Mouse (Mus musculus): ENCODE data around the gene Cel. TPM values are rescaled to one million over a fixed set of nuclear protein-coding genes. Genes with fewer than 3 reads are reported as not detected.

Gene Cel
- total and polyA plus RNA-seq, 2 experiments from 2014 or later, result not detected

DNA sequence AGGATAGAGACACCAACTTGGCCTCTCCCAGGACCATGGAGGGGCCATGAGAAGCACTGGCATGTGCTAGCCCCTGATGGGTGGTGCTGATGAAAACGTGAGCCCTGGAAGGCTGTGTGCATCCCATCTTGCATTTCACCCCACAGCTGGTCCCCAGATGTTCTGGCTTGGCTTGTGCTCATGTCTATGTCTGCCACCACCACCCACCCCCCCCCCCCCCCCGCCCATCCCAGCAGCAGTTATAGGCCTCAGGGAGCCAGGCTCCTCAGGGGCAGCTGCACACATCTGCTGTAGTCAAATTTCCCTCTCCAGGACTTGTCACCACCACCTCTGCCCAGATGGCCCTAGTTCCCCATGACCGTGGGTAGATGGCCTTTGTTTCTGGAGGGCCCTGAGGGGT is 6.7 kb upstream of the Cel start:
- Histone ChIP-seq H3K27ac (ENCODE audit: low read depth) (no peak overlapping the region), H3K9me3 (replicated peaks; ENCODE audit: control insufficient read depth, low read length) (no peaks in the 10 kb centered on the region), H3K36me3 (replicated peaks; ENCODE audit: control insufficient read depth, insufficient read depth, low read length) (peaks cover 90% of the 10 kb centered on the region), H3K27me3 (ENCODE audit: control insufficient read depth, insufficient read depth, low read length) (no peaks in the 10 kb centered on the region), H3K4me2 (ENCODE audit: low read depth, low read length) (no peak overlapping the region), H3K4me1 (ENCODE audit: control insufficient read depth, insufficient read depth) (no peaks in the 10 kb centered on the region), H3K9ac (replicated peaks; ENCODE audit: low read depth, low read length) (no peak overlapping the region), H3K4me3 (ENCODE audit: low read depth, low read length) (no peak overlapping the region)
- no peak for ATAC-seq (ENCODE audit: insufficient read depth, low read depth)
- DNase-seq (ENCODE audit: low spot score), result no peak
- WGBS, result 71% methylated on average over 2 of the region's 3 CpGs
- TF ChIP-seq EP300 (IDR thresholded peaks at IDR 0.05; ENCODE audit: low read depth), result no peak
- TF ChIP-seq CTCF (IDR thresholded peaks at IDR 0.05; ENCODE audit: low read depth), result no peak

DNA sequence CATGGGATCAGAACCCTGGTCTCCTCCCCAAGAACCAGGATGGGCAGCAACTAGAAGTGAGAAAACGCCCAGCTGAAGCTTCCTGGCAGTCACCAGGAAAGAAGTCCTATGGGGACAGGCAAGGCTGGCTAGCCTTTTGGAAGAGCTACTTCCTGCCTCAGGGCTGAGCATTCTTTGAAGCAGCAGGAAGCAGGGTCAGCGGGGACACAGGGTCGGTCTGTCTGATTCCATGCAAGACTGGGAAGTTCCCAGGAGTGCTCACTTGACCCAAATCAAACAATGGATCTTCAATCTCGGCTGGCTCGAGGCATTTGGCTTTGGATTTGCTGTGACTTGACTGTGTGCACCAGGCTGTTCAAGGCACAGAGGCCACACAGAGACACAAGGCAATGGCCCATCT is 3.3 kb upstream of the Cel start:
- ATAC-seq (ENCODE audit: insufficient read depth, low read depth), result peak; percentile 38; the same call in 1 of the 2 replicates

DNA sequence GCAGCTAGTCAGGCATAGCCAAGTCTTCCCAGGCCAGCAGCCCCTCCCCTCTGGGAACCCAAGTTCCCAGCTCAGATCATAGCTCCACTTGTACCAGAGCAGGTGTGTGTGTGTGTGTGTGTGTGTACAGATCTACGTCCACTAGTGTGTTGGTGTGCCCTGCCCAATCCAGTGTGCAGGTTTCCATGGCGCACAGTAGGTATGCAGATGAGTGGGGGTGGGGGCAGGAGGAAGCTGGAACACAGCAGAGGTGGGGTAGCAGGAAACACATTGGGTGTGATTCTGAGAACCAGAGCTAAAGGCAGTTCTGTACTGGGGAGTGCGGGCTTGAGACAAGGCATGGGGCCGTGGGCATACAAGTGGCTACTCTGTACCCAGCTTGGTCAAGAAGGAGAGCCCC is 1.2 kb upstream of the Cel start:
- no peaks in the 10 kb centered on the region for H3K4me1 ChIP-seq (ENCODE audit: control insufficient read depth, insufficient read depth)
- no peaks in the 10 kb centered on the region for H3K27me3 ChIP-seq (ENCODE audit: control insufficient read depth, insufficient read depth, low read length)
- no peak overlapping the region for H3K4me3 ChIP-seq (ENCODE audit: low read depth, low read length)
- no peak for ATAC-seq (ENCODE audit: insufficient read depth, low read depth)
- 87% methylated on average over 4 of the region's 4 CpGs for WGBS
- DNase-seq (ENCODE audit: low spot score), result no peak
- no peak overlapping the region for H3K9ac ChIP-seq (replicated peaks; ENCODE audit: low read depth, low read length)
- no peak overlapping the region for H3K27ac ChIP-seq (ENCODE audit: low read depth)
- H3K9me3 ChIP-seq (replicated peaks; ENCODE audit: control insufficient read depth, low read length), result no peaks in the 10 kb centered on the region
- no peak overlapping the region for H3K4me2 ChIP-seq (ENCODE audit: low read depth, low read length)
- peaks cover 37% of the 10 kb centered on the region for H3K36me3 ChIP-seq (replicated peaks; ENCODE audit: control insufficient read depth, insufficient read depth, low read length)
- TF ChIP-seq CTCF (IDR thresholded peaks at IDR 0.05; ENCODE audit: low read depth) (no peak), EP300 (IDR thresholded peaks at IDR 0.05; ENCODE audit: low read depth) (no peak)

More for the DNA sequence above, 3.3 kb upstream of the Cel start:
- Histone ChIP-seq H3K27me3 (ENCODE audit: control insufficient read depth, insufficient read depth, low read length) (no peaks in the 10 kb centered on the region), H3K4me1 (ENCODE audit: control insufficient read depth, insufficient read depth) (no peaks in the 10 kb centered on the region), H3K27ac (ENCODE audit: low read depth) (no peak overlapping the region), H3K4me2 (ENCODE audit: low read depth, low read length) (no peak overlapping the region), H3K9ac (replicated peaks; ENCODE audit: low read depth, low read length) (no peak overlapping the region), H3K9me3 (replicated peaks; ENCODE audit: control insufficient read depth, low read length) (no peaks in the 10 kb centered on the region), H3K36me3 (replicated peaks; ENCODE audit: control insufficient read depth, insufficient read depth, low read length) (peaks cover 58% of the 10 kb centered on the region), H3K4me3 (ENCODE audit: low read depth, low read length) (no peak overlapping the region)
- peak; percentile 14 for DNase-seq (ENCODE audit: low spot score)
- WGBS, result 72% methylated on average over 5 of the region's 5 CpGs
- TF ChIP-seq EP300 (IDR thresholded peaks at IDR 0.05; ENCODE audit: low read depth) (no peak), CTCF (IDR thresholded peaks at IDR 0.05; ENCODE audit: low read depth) (no peak)

DNA sequence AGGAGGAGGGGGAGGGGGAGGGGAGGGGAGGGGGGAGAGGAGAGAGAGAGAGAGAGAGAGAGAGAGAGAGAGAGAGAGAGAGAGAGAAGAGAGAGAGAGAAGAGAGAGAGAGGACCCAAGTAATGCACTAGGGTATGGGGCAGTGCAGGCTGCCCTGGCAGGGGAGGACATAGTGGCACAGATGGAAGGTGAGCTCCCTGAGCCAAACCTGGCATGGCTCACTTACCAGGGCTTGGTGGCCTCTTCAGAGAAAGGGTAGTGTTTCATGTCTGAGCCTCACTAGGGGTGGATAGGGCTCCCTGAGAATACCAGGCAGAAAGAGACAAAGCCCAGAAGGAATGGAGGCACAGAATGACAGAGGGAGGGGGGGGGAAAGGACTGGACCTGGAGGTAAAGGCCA is 627 bp upstream of the Cel start:
- H3K27ac ChIP-seq (ENCODE audit: low read depth), result no peak overlapping the region
- H3K4me2 ChIP-seq (ENCODE audit: low read depth, low read length), result no peak overlapping the region
- no peaks in the 10 kb centered on the region for H3K9me3 ChIP-seq (replicated peaks; ENCODE audit: control insufficient read depth, low read length)
- no peak overlapping the region for H3K4me3 ChIP-seq (ENCODE audit: low read depth, low read length)
- DNase-seq (ENCODE audit: low spot score), result no peak
- H3K27me3 ChIP-seq (ENCODE audit: control insufficient read depth, insufficient read depth, low read length), result no peaks in the 10 kb centered on the region
- TF ChIP-seq EP300 (IDR thresholded peaks at IDR 0.05; ENCODE audit: low read depth) (no peak), CTCF (IDR thresholded peaks at IDR 0.05; ENCODE audit: low read depth) (no peak)
- H3K36me3 ChIP-seq (replicated peaks; ENCODE audit: control insufficient read depth, insufficient read depth, low read length), result peaks cover 31% of the 10 kb centered on the region
- no peak for ATAC-seq (ENCODE audit: insufficient read depth, low read depth)
- no peaks in the 10 kb centered on the region for H3K4me1 ChIP-seq (ENCODE audit: control insufficient read depth, insufficient read depth)
- H3K9ac ChIP-seq (replicated peaks; ENCODE audit: low read depth, low read length), result no peak overlapping the region

GRCm38 (mm10) chr2:28557452-28557851 is 5.8 kb downstream of the Cel start:
- peaks cover 18% of the 10 kb centered on the region for H3K36me3 ChIP-seq (replicated peaks; ENCODE audit: control insufficient read depth, insufficient read depth, low read length)
- no peaks in the 10 kb centered on the region for H3K4me1 ChIP-seq (ENCODE audit: control insufficient read depth, insufficient read depth)
- H3K4me2 ChIP-seq (ENCODE audit: low read depth, low read length), result no peak overlapping the region
- H3K9me3 ChIP-seq (replicated peaks; ENCODE audit: control insufficient read depth, low read length), result no peaks in the 10 kb centered on the region
- no peak for TF ChIP-seq EP300 (IDR thresholded peaks at IDR 0.05; ENCODE audit: low read depth)
- TF ChIP-seq CTCF (IDR thresholded peaks at IDR 0.05; ENCODE audit: low read depth), result no peak
- no peaks in the 10 kb centered on the region for H3K27me3 ChIP-seq (ENCODE audit: control insufficient read depth, insufficient read depth, low read length)
- H3K9ac ChIP-seq (replicated peaks; ENCODE audit: low read depth, low read length), result no peak overlapping the region
- 69% methylated on average over 5 of the region's 5 CpGs for WGBS
- ATAC-seq (ENCODE audit: insufficient read depth, low read depth), result no peak; the same call in 1 of the 2 replicates
- no peak overlapping the region for H3K4me3 ChIP-seq (ENCODE audit: low read depth, low read length)
- no peak overlapping the region for H3K27ac ChIP-seq (ENCODE audit: low read depth)
- DNase-seq (ENCODE audit: low spot score), result no peak

- no peak overlapping the region for H3K4me2 ChIP-seq (ENCODE audit: low read depth, low read length)
- no peaks in the 10 kb centered on the region for H3K4me1 ChIP-seq (ENCODE audit: control insufficient read depth, insufficient read depth)
- H3K9me3 ChIP-seq (replicated peaks; ENCODE audit: control insufficient read depth, low read length), result no peaks in the 10 kb centered on the region
- H3K27me3 ChIP-seq (ENCODE audit: control insufficient read depth, insufficient read depth, low read length), result no peaks in the 10 kb centered on the region
- ATAC-seq (ENCODE audit: insufficient read depth, low read depth) (no peak), DNase-seq (ENCODE audit: low spot score) (no peak)
- peaks cover 62% of the 10 kb centered on the region for H3K36me3 ChIP-seq (replicated peaks; ENCODE audit: control insufficient read depth, insufficient read depth, low read length)
- H3K27ac ChIP-seq (ENCODE audit: low read depth), result no peak overlapping the region
- no peak overlapping the region for H3K9ac ChIP-seq (replicated peaks; ENCODE audit: low read depth, low read length)
- WGBS, result 86% methylated on average over 5 of the region's 5 CpGs
- no peak for TF ChIP-seq EP300 (IDR thresholded peaks at IDR 0.05; ENCODE audit: low read depth)
- TF ChIP-seq CTCF (IDR thresholded peaks at IDR 0.05; ENCODE audit: low read depth), result no peak
- no peak overlapping the region for H3K4me3 ChIP-seq (ENCODE audit: low read depth, low read length)
Measured at GRCm38 (mm10) chr2:28552301-28552700, 10.9 kb downstream of the Cel start.
